In genomic region chr16:55966212-55966871, GRCm38 (mm10) we compare ENCODE assay signal across 8 mouse cellular contexts. TPM values are rescaled to one million over a fixed set of nuclear protein-coding genes. Genes with fewer than 3 reads are reported as not detected.
DNase-seq lines count a peak whose midpoint lies in the region; ATAC-seq and TF ChIP-seq lines count a peak whose summit lies in the region.

Rpl24 (plus strand) TSS chr16:55966275.

- peak; percentile 95 for ATAC-seq in embryonic facial prominence, embryonic 14.5 days (ENCODE audit: low read depth)
- ATAC-seq in limb, embryonic 14.5 days (ENCODE audit: low FRiP score, low read depth): peak; percentile 95
- peak; percentile 95 for ATAC-seq in midbrain, postnatal 0 days (ENCODE audit: low FRiP score)

- peak within 1 kb of the TSS; percentile 98 for H3K9ac ChIP-seq in embryonic facial prominence, embryonic 14.5 days (ENCODE audit: low read depth, low read length)
- H3K9ac ChIP-seq in limb, embryonic 14.5 days (ENCODE audit: low read depth, low read length, severe bottlenecking): peak within 1 kb of the TSS; percentile 89
- peak within 1 kb of the TSS; percentile 91 for H3K9ac ChIP-seq in midbrain, postnatal 0 days (replicated peaks; ENCODE audit: low read length, poor library complexity, severe bottlenecking)

- peak; percentile 96 for DNase-seq in 3T3-L1 (ENCODE audit: low read depth, low spot score)
- peak; percentile 85 to 86 for DNase-seq in adrenal gland, postnatal 4 days (ENCODE audit: low spot score in 2 of 2)
- peak; percentile 96 for DNase-seq in embryonic facial prominence, embryonic 14.5 days (ENCODE audit: low spot score)
- peak; percentile 97 for DNase-seq in heart, adult 8-10 months (ENCODE audit: low spot score)
- peak; percentile 96 for DNase-seq in kidney, adult 9 months
- DNase-seq in limb, embryonic 14.5 days (ENCODE audit: low spot score): peak; percentile 96
- peak; percentile 96 for DNase-seq in midbrain, postnatal 0 days (ENCODE audit: low spot score)
- DNase-seq in spleen, postnatal 14 days (ENCODE audit: low spot score in 2 of 2): peak; percentile 83 to 93

- peak within 1 kb of the TSS; percentile 92 for H3K4me3 ChIP-seq in embryonic facial prominence, embryonic 14.5 days (ENCODE audit: low read depth, low read length)
- H3K4me3 ChIP-seq in limb, embryonic 14.5 days (replicated peaks; ENCODE audit: low read length): peak within 1 kb of the TSS; percentile 69
- H3K4me3 ChIP-seq in midbrain, postnatal 0 days (ENCODE audit: low read depth, low read length): peak within 1 kb of the TSS; percentile 68

- H3K27ac ChIP-seq in embryonic facial prominence, embryonic 14.5 days (replicated peaks; ENCODE audit: low read depth, low read length): peak within 1 kb of the TSS; percentile 89
- H3K27ac ChIP-seq in limb, embryonic 14.5 days (replicated peaks; ENCODE audit: low read depth, low read length): peak within 1 kb of the TSS; percentile 86
- peak within 1 kb of the TSS; percentile 84 for H3K27ac ChIP-seq in midbrain, postnatal 0 days (ENCODE audit: low read depth, low read length)

- TF ChIP-seq POLR2A in limb, embryonic 14.5 days (IDR thresholded peaks at IDR 0.05; ENCODE audit: borderline replicate concordance, extremely low read depth, insufficient read depth, insufficient read length): peak; percentile 57; the same call in 1 of the 2 replicates

- H3K4me2 ChIP-seq in embryonic facial prominence, embryonic 14.5 days (ENCODE audit: low read depth, low read length): peak within 1 kb of the TSS; percentile 96
- peak within 1 kb of the TSS; percentile 82 for H3K4me2 ChIP-seq in limb, embryonic 14.5 days (replicated peaks; ENCODE audit: low read depth, low read length, severe bottlenecking)
- peak within 1 kb of the TSS; percentile 66 for H3K4me2 ChIP-seq in midbrain, postnatal 0 days (ENCODE audit: low read depth, low read length, poor library complexity, severe bottlenecking)

- WGBS in embryonic facial prominence, embryonic 14.5 days: 0% methylated on average over 42 of the region's 42 CpGs
- 0% methylated on average over 42 of the region's 42 CpGs for WGBS in limb, embryonic 14.5 days
- under 1% methylated on average over 42 of the region's 42 CpGs for WGBS in midbrain, postnatal 0 days

- peaks cover 3% of the 10 kb centered on the region; the same call in 1 of the 2 replicates for H3K4me1 ChIP-seq in embryonic facial prominence, embryonic 14.5 days (ENCODE audit: control insufficient read depth, insufficient read depth, low read length)
- H3K4me1 ChIP-seq in limb, embryonic 14.5 days (ENCODE audit: control insufficient read depth, insufficient read depth, low read length): peaks cover 9% of the 10 kb centered on the region
- peaks cover 5% of the 10 kb centered on the region; the same call in 1 of the 2 replicates for H3K4me1 ChIP-seq in midbrain, postnatal 0 days (ENCODE audit: insufficient read depth, low read length)

- peaks cover 39% of the 10 kb centered on the region for H3K36me3 ChIP-seq in embryonic facial prominence, embryonic 14.5 days (ENCODE audit: control insufficient read depth, insufficient read depth, low read length)
- peaks cover 34% of the 10 kb centered on the region for H3K36me3 ChIP-seq in limb, embryonic 14.5 days (ENCODE audit: control insufficient read depth, insufficient read depth, low read length)
- peaks cover 13% of the 10 kb centered on the region for H3K36me3 ChIP-seq in midbrain, postnatal 0 days (ENCODE audit: insufficient read depth, low read length)

- no peaks in the 10 kb centered on the region for H3K9me3 ChIP-seq in embryonic facial prominence, embryonic 14.5 days (ENCODE audit: control insufficient read depth, low read length)
- no peaks in the 10 kb centered on the region for H3K9me3 ChIP-seq in limb, embryonic 14.5 days (ENCODE audit: control insufficient read depth, low read length)
- H3K9me3 ChIP-seq in midbrain, postnatal 0 days (ENCODE audit: low read length): no peaks in the 10 kb centered on the region

- no peak for TF ChIP-seq CTCF in midbrain, postnatal 0 days (IDR thresholded peaks at IDR 0.05)

- H3K27me3 ChIP-seq in embryonic facial prominence, embryonic 14.5 days (replicated peaks; ENCODE audit: control insufficient read depth, insufficient read depth, low read length): no peaks in the 10 kb centered on the region
- no peaks in the 10 kb centered on the region for H3K27me3 ChIP-seq in limb, embryonic 14.5 days (ENCODE audit: control insufficient read depth, insufficient read depth, low read length)
- no peaks in the 10 kb centered on the region for H3K27me3 ChIP-seq in midbrain, postnatal 0 days (ENCODE audit: insufficient read depth, low read length)

RNA-seq across cellular contexts. Expression of gene Rpl24, which starts in this region (rescaled TPM):
- 100 to 1,000 TPM; 893 to 927 TPM for total RNA-seq in adrenal gland, postnatal 4 days (2021)
- polyA plus RNA-seq in embryonic facial prominence, embryonic 14.5 days (2014; fragmentation: Nextera tagmentation; extraction: Ambion mirVana): 818 and 878 TPM in 2 replicates
- total RNA-seq in heart, adult 8-10 months (2022): 100 to 1,000 TPM; 481 to 584 (median 542) TPM
- 481 and 816 TPM in 2 replicates for polyA plus RNA-seq in limb, embryonic 14.5 days (2012; rRNA removed)
- polyA plus RNA-seq in limb, embryonic 14.5 days (2014; fragmentation: Nextera tagmentation; extraction: Ambion mirVana): 867 and 876 TPM in 2 replicates
- total RNA-seq in midbrain, postnatal 0 days (2014; rRNA removed): 306 and 343 TPM in 2 replicates
- polyA plus RNA-seq in midbrain, postnatal 0 days (2015; fragmentation: Nextera tagmentation; extraction: Ambion mirVana): 488 and 533 TPM in 2 replicates

Comparison
In these comparisons a context has a peak if more than half of its experiments do, and no peak if none do; other contexts are left out.
1. Peak in every context shown above with its lines: DNase-seq, ATAC-seq, H3K4me3 ChIP-seq and H3K27ac ChIP-seq.